Mouse (Mus musculus): ENCODE data around the gene Hoxb5. TPM values are rescaled to one million over a fixed set of nuclear protein-coding genes. Genes with fewer than 3 reads are reported as not detected.

Gene Hoxb5
- total and polyA plus RNA-seq, 3 experiments = 0.18 to 0.23 TPM; not detected in 1

GRCm38 (mm10) chr11:96263636-96264389, 39.3 kb upstream of the Hoxb5 start:
- no peaks in the 10 kb centered on the region for H3K36me3 ChIP-seq (ENCODE audit: control insufficient read depth, insufficient read depth, low read length)
- no peaks in the 10 kb centered on the region for H3K79me2 ChIP-seq (replicated peaks; ENCODE audit: control insufficient read depth, insufficient read depth, low read length)
- no peak overlapping the region for H3K4me3 ChIP-seq
- no peaks in the 10 kb centered on the region for H3K4me1 ChIP-seq (ENCODE audit: control insufficient read depth, insufficient read depth, low read length)
- H3K27me3 ChIP-seq (ENCODE audit: control insufficient read depth, insufficient read depth, low read length) = peaks cover 33% of the 10 kb centered on the region
- DNase-seq = no peak
- WGBS = 2% methylated on average over 33 of the region's 33 CpGs
- no peak overlapping the region for H3K9ac ChIP-seq (ENCODE audit: low read depth, low read length)
- TF ChIP-seq CTCF (IDR thresholded peaks at IDR 0.05) (no peak), EP300 (IDR thresholded peaks at IDR 0.05; ENCODE audit: insufficient read depth, low read depth, low read length) (no peak), POLR2A (IDR thresholded peaks at IDR 0.05; ENCODE audit: insufficient read depth, low read depth, low read length) (no peak)
- H3K27ac ChIP-seq = no peak overlapping the region
- intact Hi-C loops (cut with DNase I) = no loop called here

- Histone ChIP-seq H3K4me3 (no peak overlapping the region), H3K36me3 (ENCODE audit: control insufficient read depth, insufficient read depth, low read length) (no peaks in the 10 kb centered on the region), H3K27ac (no peak overlapping the region), H3K79me2 (replicated peaks; ENCODE audit: control insufficient read depth, insufficient read depth, low read length) (no peaks in the 10 kb centered on the region), H3K9ac (ENCODE audit: low read depth, low read length) (no peak overlapping the region), H3K27me3 (ENCODE audit: control insufficient read depth, insufficient read depth, low read length) (peaks cover 33% of the 10 kb centered on the region), H3K4me1 (ENCODE audit: control insufficient read depth, insufficient read depth, low read length) (no peaks in the 10 kb centered on the region)
- intact Hi-C loops (cut with DNase I) = no loop called here
- no peak for DNase-seq
- TF ChIP-seq EP300 (IDR thresholded peaks at IDR 0.05; ENCODE audit: insufficient read depth, low read depth, low read length) (no peak), CTCF (IDR thresholded peaks at IDR 0.05) (no peak), POLR2A (IDR thresholded peaks at IDR 0.05; ENCODE audit: insufficient read depth, low read depth, low read length) (no peak)
- WGBS = 12% methylated on average over 8 of the region's 8 CpGs
Observed at GRCm38 (mm10) chr11:96264390-96265020, 38.6 kb upstream of the Hoxb5 start.

GRCm38 (mm10) chr11:96265954-96266353, 37.2 kb upstream of the Hoxb5 start:
- Histone ChIP-seq H3K4me1 (ENCODE audit: control insufficient read depth, insufficient read depth, low read length) (no peaks in the 10 kb centered on the region; the same call in 1 of the 2 replicates), H3K27me3 (ENCODE audit: control insufficient read depth, insufficient read depth, low read length) (peaks cover 33% of the 10 kb centered on the region), H3K36me3 (ENCODE audit: control insufficient read depth, insufficient read depth, low read length) (no peaks in the 10 kb centered on the region), H3K27ac (no peak overlapping the region), H3K4me3 (no peak overlapping the region), H3K9ac (ENCODE audit: low read depth, low read length) (no peak overlapping the region), H3K79me2 (replicated peaks; ENCODE audit: control insufficient read depth, insufficient read depth, low read length) (no peaks in the 10 kb centered on the region)
- WGBS = 5% methylated on average over 7 of the region's 7 CpGs
- intact Hi-C loops (cut with DNase I) = no loop called here
- TF ChIP-seq CTCF (IDR thresholded peaks at IDR 0.05) (no peak), POLR2A (IDR thresholded peaks at IDR 0.05; ENCODE audit: insufficient read depth, low read depth, low read length) (no peak), EP300 (IDR thresholded peaks at IDR 0.05; ENCODE audit: insufficient read depth, low read depth, low read length) (no peak)
- DNase-seq = no peak

- TF ChIP-seq CTCF (IDR thresholded peaks at IDR 0.05) (no peak), EP300 (IDR thresholded peaks at IDR 0.05; ENCODE audit: insufficient read depth, low read depth, low read length) (no peak), POLR2A (IDR thresholded peaks at IDR 0.05; ENCODE audit: insufficient read depth, low read depth, low read length) (no peak)
- WGBS = 24% methylated on average over 7 of the region's 7 CpGs
- Histone ChIP-seq H3K9ac (ENCODE audit: low read depth, low read length) (no peak overlapping the region), H3K4me3 (no peak overlapping the region), H3K27me3 (ENCODE audit: control insufficient read depth, insufficient read depth, low read length) (peaks cover 39% of the 10 kb centered on the region), H3K27ac (no peak overlapping the region), H3K4me1 (ENCODE audit: control insufficient read depth, insufficient read depth, low read length) (no peaks in the 10 kb centered on the region; the same call in 1 of the 2 replicates), H3K36me3 (ENCODE audit: control insufficient read depth, insufficient read depth, low read length) (no peaks in the 10 kb centered on the region), H3K79me2 (replicated peaks; ENCODE audit: control insufficient read depth, insufficient read depth, low read length) (no peaks in the 10 kb centered on the region)
- intact Hi-C loops (cut with DNase I) = no loop called here
- no peak for DNase-seq
Observed at GRCm38 (mm10) chr11:96267021-96267920, 35.9 kb upstream of the Hoxb5 start.

GRCm38 (mm10) chr11:96268031-96268745, 34.9 kb upstream of the Hoxb5 start:
- 20% methylated on average over 1 of the region's 1 CpGs for WGBS
- intact Hi-C loops (cut with DNase I) = no loop called here
- no peaks in the 10 kb centered on the region; the same call in 1 of the 2 replicates for H3K4me1 ChIP-seq (ENCODE audit: control insufficient read depth, insufficient read depth, low read length)
- no peak for TF ChIP-seq CTCF (IDR thresholded peaks at IDR 0.05)
- no peak for TF ChIP-seq EP300 (IDR thresholded peaks at IDR 0.05; ENCODE audit: insufficient read depth, low read depth, low read length)
- no peak for TF ChIP-seq POLR2A (IDR thresholded peaks at IDR 0.05; ENCODE audit: insufficient read depth, low read depth, low read length)
- H3K27ac ChIP-seq = no peak overlapping the region
- H3K4me3 ChIP-seq = no peak overlapping the region
- DNase-seq = no peak
- H3K27me3 ChIP-seq (ENCODE audit: control insufficient read depth, insufficient read depth, low read length) = peaks cover 36% of the 10 kb centered on the region
- no peak overlapping the region for H3K9ac ChIP-seq (ENCODE audit: low read depth, low read length)
- no peaks in the 10 kb centered on the region for H3K36me3 ChIP-seq (ENCODE audit: control insufficient read depth, insufficient read depth, low read length)
- no peaks in the 10 kb centered on the region for H3K79me2 ChIP-seq (replicated peaks; ENCODE audit: control insufficient read depth, insufficient read depth, low read length)

All from heart, adult 2 months (tissue).